Mouse (Mus musculus) lung, postnatal 0 days (tissue): ENCODE data around the gene Ccdc148. TPM values are rescaled to one million over a fixed set of nuclear protein-coding genes. Genes with fewer than 3 reads are reported as not detected.
A peak's percentile ranks its signal among the peaks of the same experiment; 100 is the strongest.

Experiments
- ATAC-seq: fragments of 200-750 bp; cut with Nextera tagmentation; 2 replicates; pipeline ENCODE4 v1.8.0; 2017; ENCODE audit warnings: moderate library complexity
- DNase-seq: peaks from one replicate; pipeline ENCODE4 v3.0.0-alpha.2; 2016; ENCODE audit warnings: low spot score
- H3K27ac ChIP-seq: fragments of 300-500 bp; sonication (generic); 2 replicates; pipeline ENCODE4 v1.5.1; 2014; ENCODE audit warnings: antibody characterized with exemption, mild to moderate bottlenecking, low read length, mixed read lengths
- H3K27me3 ChIP-seq: fragments of 300-500 bp; sonication (generic); replicated peaks from 2 replicates; pipeline ENCODE4 v1.6.1; 2014; ENCODE audit warnings: low read length, mixed read lengths; ENCODE audit not compliant: insufficient read depth
- H3K36me3 ChIP-seq: fragments of 300-500 bp; sonication (generic); 2 replicates; pipeline ENCODE4 v1.6.1; 2014; ENCODE audit warnings: low read length, mixed read lengths; ENCODE audit not compliant: insufficient read depth
- H3K4me1 ChIP-seq: fragments of 300-500 bp; sonication (generic); 2 replicates; pipeline ENCODE4 v1.6.1; 2014; ENCODE audit warnings: antibody characterized with exemption, low read depth, low read length, mixed read lengths; ENCODE audit not compliant: insufficient read depth
- H3K4me2 ChIP-seq: fragments of 300-500 bp; sonication (generic); replicated peaks from 2 replicates; pipeline ENCODE4 v1.6.1; 2014; ENCODE audit warnings: low read depth, mild to moderate bottlenecking, low read length, moderate library complexity, mixed read lengths
- H3K4me3 ChIP-seq: fragments of 300-500 bp; sonication (generic); 2 replicates; pipeline ENCODE4 v1.5.1; 2014; ENCODE audit warnings: low read depth, low read length
- H3K9ac ChIP-seq: fragments of 300-500 bp; sonication (generic); replicated peaks from 2 replicates; pipeline ENCODE4 v1.6.1; 2014; ENCODE audit warnings: low read depth, mild to moderate bottlenecking
- H3K9me3 ChIP-seq: fragments of 300-500 bp; sonication (generic); 2 replicates; pipeline ENCODE4 v1.6.1; 2016; ENCODE audit warnings: low read length, mixed read lengths
- CTCF ChIP-seq: IDR thresholded peaks from 2 replicates; pipeline ENCODE4 v1.5.1; 2016; ENCODE audit warnings: antibody characterized with exemption, mild to moderate bottlenecking
- EP300 ChIP-seq: IDR thresholded peaks from 2 replicates; pipeline ENCODE4 v1.6.1; 2016; ENCODE audit warnings: antibody characterized with exemption, mild to moderate bottlenecking, control low read depth
- WGBS: fragments of 180-500 bp; shearing (Covaris S2); extraction: QIAGEN DNeasy Blood & Tissue Kit; methylation state at CpG from one replicate; pipeline ENCODE4 v1.1.7; 2014; 5-methylcytosine and 5-hydroxymethylcytosine counted together
- polyA plus RNA-seq: library from polyadenylated mRNA; unstranded; fragments of >200 nt; fragmentation: Nextera tagmentation; extraction: Ambion mirVana; gene quantifications from 2 replicates; pipeline ENCODE4 v1.2.1, GENCODE M21; 2015

Ccdc148 gene
- polyA plus RNA-seq, 1 experiment from 2014 or later, result 0.68 TPM

GRCm38 (mm10) chr2:59162285-59162600, 1.8 kb upstream of the Ccdc148 start:
- H3K36me3 ChIP-seq, result no peaks in the 10 kb centered on the region
- ATAC-seq (no peak), DNase-seq (no peak)
- 21% methylated on average over 8 of the region's 8 CpGs for WGBS
- H3K27ac ChIP-seq, result no peak overlapping the region; the same call in 1 of the 2 replicates
- peak overlapping the region; percentile 89 for H3K4me2 ChIP-seq
- H3K9ac ChIP-seq, result no peak overlapping the region
- H3K9me3 ChIP-seq, result no peaks in the 10 kb centered on the region
- no peaks in the 10 kb centered on the region for H3K27me3 ChIP-seq
- H3K4me3 ChIP-seq, result peak overlapping the region; percentile 85
- no peak for TF ChIP-seq EP300
- no peak for TF ChIP-seq CTCF
- peaks cover 5% of the 10 kb centered on the region; the same call in 1 of the 2 replicates for H3K4me1 ChIP-seq

DNA sequence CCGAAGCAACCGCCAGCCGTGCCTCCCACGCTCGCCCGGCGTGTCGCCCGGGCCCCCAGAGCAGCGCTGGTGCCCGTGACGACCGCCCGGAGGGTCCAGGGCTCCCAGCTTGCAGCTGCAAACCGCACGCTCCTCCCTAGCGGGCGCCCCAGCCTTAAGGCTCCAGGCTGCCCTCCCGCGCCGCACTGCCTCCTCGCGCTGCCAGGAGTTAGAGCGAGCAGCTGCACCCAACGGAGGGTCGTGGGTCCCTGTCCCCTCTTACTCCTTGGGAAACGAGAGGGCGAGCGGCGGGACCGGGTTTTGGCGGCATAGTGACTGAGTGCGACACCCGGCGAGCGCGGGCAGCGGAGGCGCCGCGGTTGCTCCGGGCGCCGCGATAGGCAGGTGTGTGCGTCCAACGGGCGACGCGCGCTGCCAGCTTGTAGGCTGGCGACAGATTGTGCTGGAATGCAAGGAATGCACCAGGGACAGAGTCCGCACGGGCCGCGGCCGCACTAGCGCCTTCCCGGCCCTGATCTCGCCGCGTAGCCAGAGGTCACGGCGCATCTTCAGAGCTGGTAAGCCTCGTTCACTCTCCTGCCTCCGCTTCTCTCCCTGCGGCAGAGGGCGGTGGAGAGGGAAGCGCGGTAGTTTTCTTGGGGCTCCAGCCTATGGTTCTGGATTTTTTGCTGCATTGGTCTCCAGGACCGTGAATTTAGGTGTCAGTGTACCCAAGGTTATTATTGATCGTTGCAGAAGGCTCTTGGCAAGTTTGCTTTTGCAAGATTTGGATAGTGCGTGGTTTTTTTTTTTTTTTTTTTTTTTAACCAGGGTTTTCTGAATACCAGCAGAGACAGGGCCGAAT, 1.2 kb upstream of the Ccdc148 start:
- Histone ChIP-seq H3K36me3 (no peaks in the 10 kb centered on the region), H3K4me1 (peaks cover 5% of the 10 kb centered on the region; the same call in 1 of the 2 replicates), H3K9ac (peak overlapping the region; percentile 76), H3K27ac (peak overlapping the region; percentile 88), H3K27me3 (no peaks in the 10 kb centered on the region), H3K4me3 (peak overlapping the region; percentile 85), H3K9me3 (no peaks in the 10 kb centered on the region), H3K4me2 (peak overlapping the region; percentile 89)
- DNase-seq (peak; percentile 79), ATAC-seq (peak; percentile 60)
- WGBS, result under 1% methylated on average over 71 of the region's 74 CpGs
- no peak for TF ChIP-seq EP300
- peak; percentile 73 for TF ChIP-seq CTCF

DNA sequence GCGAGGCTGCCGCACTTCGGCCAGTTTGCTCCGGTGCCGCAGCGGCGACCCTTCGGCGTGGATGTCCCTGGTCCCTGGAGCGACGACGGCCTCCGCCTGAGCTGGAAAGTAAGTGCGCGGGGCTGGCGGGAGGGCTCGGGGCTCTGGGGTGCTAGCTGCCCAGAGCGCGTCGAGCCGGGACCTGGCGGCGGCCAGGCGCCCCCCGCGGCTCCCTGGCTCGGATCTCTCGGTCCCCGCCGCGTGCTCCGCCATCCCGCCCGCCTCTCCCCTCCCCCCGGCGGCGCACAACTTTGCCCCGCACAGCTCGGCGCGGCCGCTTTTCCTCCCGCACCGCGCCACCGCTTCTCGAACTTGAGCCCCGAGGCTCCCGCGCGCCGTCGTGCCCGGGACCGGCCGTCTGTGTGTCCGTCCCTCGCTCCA, 548 bp upstream of the Ccdc148 start:
- TF ChIP-seq EP300, result no peak
- no peak for TF ChIP-seq CTCF
- Histone ChIP-seq H3K4me2 (peak overlapping the region; percentile 89), H3K4me1 (peaks cover 5% of the 10 kb centered on the region; the same call in 1 of the 2 replicates), H3K9ac (peak overlapping the region; percentile 76), H3K27ac (peak overlapping the region; percentile 88), H3K27me3 (no peaks in the 10 kb centered on the region), H3K4me3 (peak overlapping the region; percentile 85), H3K9me3 (no peaks in the 10 kb centered on the region), H3K36me3 (no peaks in the 10 kb centered on the region)
- peak; percentile 35 for DNase-seq
- WGBS, result no CpG with 5 or more reads among the region's 58 CpGs
- ATAC-seq, result peak; percentile 39

DNA sequence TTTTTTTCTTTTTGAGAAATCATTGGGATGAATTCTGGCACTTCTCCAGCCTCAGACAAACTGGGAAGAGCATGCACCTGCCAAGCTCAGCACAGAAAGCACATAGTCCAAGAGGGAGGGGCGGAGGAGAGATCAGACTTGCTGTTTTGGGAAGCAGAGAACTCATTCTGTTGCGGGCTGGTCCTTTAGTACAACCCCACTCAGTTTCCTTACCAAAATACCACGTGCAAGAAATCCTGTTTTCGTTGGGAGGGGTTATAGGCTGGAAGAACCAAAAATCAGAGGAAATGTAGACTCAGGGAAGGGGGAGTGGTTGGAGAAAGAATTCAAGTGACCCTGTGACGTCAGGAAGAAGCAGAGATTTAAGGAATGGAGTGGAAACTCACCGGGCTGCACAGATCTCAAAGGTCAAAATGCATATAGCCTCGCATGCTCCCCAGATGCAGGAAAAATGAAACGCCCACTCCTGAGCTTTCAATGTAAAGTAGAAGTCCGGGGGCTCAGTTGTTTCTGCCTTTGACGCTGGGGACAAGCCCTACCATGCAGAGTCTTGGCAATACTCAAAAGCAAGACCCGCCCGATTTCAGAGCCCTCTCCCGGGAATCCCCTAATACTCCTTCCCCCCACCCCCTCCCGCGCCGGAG, 400 bp downstream of the Ccdc148 start:
- peaks cover 5% of the 10 kb centered on the region; the same call in 1 of the 2 replicates for H3K4me1 ChIP-seq
- H3K27ac ChIP-seq, result no peak overlapping the region
- H3K4me2 ChIP-seq, result peak overlapping the region; percentile 89
- no peaks in the 10 kb centered on the region for H3K9me3 ChIP-seq
- H3K36me3 ChIP-seq, result no peaks in the 10 kb centered on the region
- H3K4me3 ChIP-seq, result peak overlapping the region; percentile 85
- peak; percentile 6; the same call in 1 of the 2 replicates for ATAC-seq
- 1% methylated on average over 16 of the region's 16 CpGs for WGBS
- peak; percentile 44 for DNase-seq
- H3K9ac ChIP-seq, result no peak overlapping the region
- no peaks in the 10 kb centered on the region for H3K27me3 ChIP-seq
- TF ChIP-seq CTCF, result no peak

- peaks cover 3% of the 10 kb centered on the region; the same call in 1 of the 2 replicates for H3K4me1 ChIP-seq
- H3K36me3 ChIP-seq, result no peaks in the 10 kb centered on the region
- DNase-seq, result no peak
- no peak overlapping the region for H3K27ac ChIP-seq
- no peak for ATAC-seq
- no peaks in the 10 kb centered on the region for H3K9me3 ChIP-seq
- H3K4me2 ChIP-seq, result no peak overlapping the region
- no peaks in the 10 kb centered on the region for H3K27me3 ChIP-seq
- no peak for TF ChIP-seq EP300
- TF ChIP-seq CTCF, result no peak
- 56% methylated on average over 2 of the region's 2 CpGs for WGBS
- no peak overlapping the region for H3K4me3 ChIP-seq
- no peak overlapping the region for H3K9ac ChIP-seq
Measured at GRCm38 (mm10) chr2:59158117-59158516, 2.4 kb downstream of the Ccdc148 start.

GRCm38 (mm10) chr2:59155428-59155827, 5.1 kb downstream of the Ccdc148 start:
- no peak overlapping the region for H3K4me2 ChIP-seq
- ATAC-seq (no peak), DNase-seq (no peak)
- TF ChIP-seq CTCF (no peak), EP300 (no peak)
- no peak overlapping the region for H3K27ac ChIP-seq
- H3K9ac ChIP-seq, result no peak overlapping the region
- H3K27me3 ChIP-seq, result no peaks in the 10 kb centered on the region
- H3K9me3 ChIP-seq, result no peaks in the 10 kb centered on the region
- H3K36me3 ChIP-seq, result no peaks in the 10 kb centered on the region
- no peaks in the 10 kb centered on the region for H3K4me1 ChIP-seq
- H3K4me3 ChIP-seq, result no peak overlapping the region
